Mouse (Mus musculus) left cerebral cortex, adult 2 months (tissue): ENCODE measurements around the gene Taf11. TPM values are rescaled to one million over a fixed set of nuclear protein-coding genes. Genes with fewer than 3 reads are reported as not detected.

Experiments
- DNase-seq, 2 experiments: peaks; one replicate each; pipeline ENCODE4 v3.0.0; 2021 to 2022; ENCODE audit warnings: low spot score in 2 of 2, mixed read lengths in 1 of 2; ENCODE audit errors: extremely low spot score in 1 of 2
- H3K27ac ChIP-seq: fragments of 200-600 bp; 2 replicates; pipeline ENCODE4 v1.8.1; 2022
- H3K4me3 ChIP-seq: fragments of 200-600 bp; 2 replicates; pipeline ENCODE4 v1.8.1; 2022
- CTCF ChIP-seq: fragments of 200-600 bp; IDR thresholded peaks from 2 replicates; pipeline ENCODE4 v1.8.1; 2022; ENCODE audit warnings: antibody characterized with exemption, mild to moderate bottlenecking, moderate library complexity
- intact Hi-C: fragments of 180-260 bp; cut with DNase I; formaldehyde crosslinking; loops from one replicate; pipeline ENCODE4 v1.15.1; 2025
- total RNA-seq, 2 experiments: library from RNA; stranded (reverse); gene quantifications; 2 replicates each; pipeline ENCODE4 v1.2.3; 2021

Gene Taf11
- total RNA-seq, 2 experiments from 2014 or later, result 45.6 to 51.1 TPM

- no peak for TF ChIP-seq CTCF
- H3K4me3 ChIP-seq, result no peak overlapping the region
- intact Hi-C loops, result no loop called here
- DNase-seq, result peak in 1 of 2 experiments; percentile 17
- no peak overlapping the region for H3K27ac ChIP-seq
These were observed 37.8 kb downstream of the Taf11 start for GRCm38 (mm10) chr17:27871851-27872250.

- Histone ChIP-seq H3K27ac (no peak overlapping the region), H3K4me3 (no peak overlapping the region)
- TF ChIP-seq CTCF, result no peak
- intact Hi-C loops, result no loop called here
- no peak for DNase-seq
These were observed 42.9 kb downstream of the Taf11 start for GRCm38 (mm10) chr17:27866737-27867136.

- Histone ChIP-seq H3K27ac (no peak overlapping the region), H3K4me3 (no peak overlapping the region)
- intact Hi-C loops, result no loop called here
- no peak for DNase-seq
- peak; percentile 29 for TF ChIP-seq CTCF
These were observed 44.2 kb downstream of the Taf11 start for GRCm38 (mm10) chr17:27865461-27865860.

- Histone ChIP-seq H3K27ac (no peak overlapping the region), H3K4me3 (no peak overlapping the region)
- no peak for DNase-seq
- TF ChIP-seq CTCF, result no peak
- intact Hi-C loops, result no loop called here
These were observed 50.5 kb downstream of the Taf11 start for GRCm38 (mm10) chr17:27859131-27859530.

GRCm38 (mm10) chr17:27857649-27858475 is 51.8 kb downstream of the Taf11 start:
- TF ChIP-seq CTCF, result no peak
- Histone ChIP-seq H3K4me3 (peak overlapping the region; percentile 96), H3K27ac (no peak overlapping the region)
- intact Hi-C loops, result loop anchor here (2.0 kb wide), 1 partner anchor 49 kb away; no protein-coding TSS in a partner anchor
- no peak for DNase-seq

- TF ChIP-seq CTCF, result no peak
- Histone ChIP-seq H3K4me3 (peak overlapping the region; percentile 96), H3K27ac (peak overlapping the region; percentile 86)
- intact Hi-C loops, result loop anchor here (2.0 kb wide), 1 partner anchor 50 kb away; no protein-coding TSS in a partner anchor
- peak in 1 of 2 experiments; percentile 38 for DNase-seq
These were observed 52.6 kb downstream of the Taf11 start for GRCm38 (mm10) chr17:27856798-27857648.

GRCm38 (mm10) chr17:27856265-27856797 is 53.3 kb downstream of the Taf11 start, which contains the start of gene Uhrf1bp1:
Gene Uhrf1bp1 (plus strand): TSS chr17:27856441.
- intact Hi-C loops, result loop anchor here (2.0 kb wide), 1 partner anchor 50 kb away; no protein-coding TSS in a partner anchor
- peak; percentile 83 for DNase-seq
- Histone ChIP-seq H3K27ac (peak within 1 kb of the TSS; percentile 86), H3K4me3 (peak within 1 kb of the TSS; percentile 96)
- no peak; the same call in 1 of the 2 replicates for TF ChIP-seq CTCF

Other genes starting within 250 kb of the Taf11 start
- under 1 TPM in 1 of 2 experiments, not detected in 1; 0.48 TPM for gene Spdef, start 180.9 kb downstream of the Taf11 start, total RNA-seq
- gene D17Wsu92e, start 89.2 kb downstream of the Taf11 start, total RNA-seq, result 100 to 1,000 TPM; 219 to 228 TPM
- 10 to 100 TPM; 43.4 to 49.8 TPM for gene Snrpc, start 71.7 kb downstream of the Taf11 start, total RNA-seq
- 10 to 100 TPM; 20.3 to 20.8 TPM for gene Uhrf1bp1, start 53.4 kb downstream of the Taf11 start, total RNA-seq
- 10 to 100 TPM; 36.6 to 54.9 TPM for gene Anks1, start 538 bp downstream of the Taf11 start, total RNA-seq
- under 1 TPM; 0.61 to 0.88 TPM for gene Tcp11, start 170.8 kb upstream of the Taf11 start, total RNA-seq
- 1 to 10 TPM; 1.5 TPM for gene Scube3, start 232.3 kb upstream of the Taf11 start, total RNA-seq